Mouse (Mus musculus): ENCODE data around the gene Adipor2. TPM values are rescaled to one million over a fixed set of nuclear protein-coding genes. Genes with fewer than 3 reads are reported as not detected.
"Not testable (repeated sequence)": the region's sequence is repeated elsewhere in the genome, so short reads cannot be mapped to it uniquely, and the experiment has no call there.

The Adipor2 gene
- polyA plus RNA-seq, 1 experiment from 2014 or later: 22.6 TPM

- no peak overlapping the region for H3K9ac ChIP-seq (ENCODE audit: low read depth, low read length)
- no peak overlapping the region for H3K4me3 ChIP-seq (ENCODE audit: low read depth, low read length)
- H3K36me3 ChIP-seq (ENCODE audit: control insufficient read depth, insufficient read depth, low read length): no peaks in the 10 kb centered on the region
- no peaks in the 10 kb centered on the region for H3K27me3 ChIP-seq (ENCODE audit: control insufficient read depth, insufficient read depth, low read length)
- WGBS (ENCODE audit: insufficient replicate concordance): 79% methylated on average over 5 of the region's 5 CpGs
- ATAC-seq (replicated peaks; ENCODE audit: insufficient number of reproducible peaks, low FRiP score, low TSS enrichment): no peak
- no peak overlapping the region for H3K4me2 ChIP-seq
- H3K27ac ChIP-seq (ENCODE audit: low read depth, low read length): no peak overlapping the region
- H3K4me1 ChIP-seq (ENCODE audit: control insufficient read depth, insufficient read depth, low read length): peaks cover 21% of the 10 kb centered on the region
- H3K9me3 ChIP-seq (replicated peaks; ENCODE audit: control insufficient read depth, low read length): no peaks in the 10 kb centered on the region
Measured at GRCm38 (mm10) chr6:119375035-119375434, 42.5 kb downstream of the Adipor2 start.

DNA sequence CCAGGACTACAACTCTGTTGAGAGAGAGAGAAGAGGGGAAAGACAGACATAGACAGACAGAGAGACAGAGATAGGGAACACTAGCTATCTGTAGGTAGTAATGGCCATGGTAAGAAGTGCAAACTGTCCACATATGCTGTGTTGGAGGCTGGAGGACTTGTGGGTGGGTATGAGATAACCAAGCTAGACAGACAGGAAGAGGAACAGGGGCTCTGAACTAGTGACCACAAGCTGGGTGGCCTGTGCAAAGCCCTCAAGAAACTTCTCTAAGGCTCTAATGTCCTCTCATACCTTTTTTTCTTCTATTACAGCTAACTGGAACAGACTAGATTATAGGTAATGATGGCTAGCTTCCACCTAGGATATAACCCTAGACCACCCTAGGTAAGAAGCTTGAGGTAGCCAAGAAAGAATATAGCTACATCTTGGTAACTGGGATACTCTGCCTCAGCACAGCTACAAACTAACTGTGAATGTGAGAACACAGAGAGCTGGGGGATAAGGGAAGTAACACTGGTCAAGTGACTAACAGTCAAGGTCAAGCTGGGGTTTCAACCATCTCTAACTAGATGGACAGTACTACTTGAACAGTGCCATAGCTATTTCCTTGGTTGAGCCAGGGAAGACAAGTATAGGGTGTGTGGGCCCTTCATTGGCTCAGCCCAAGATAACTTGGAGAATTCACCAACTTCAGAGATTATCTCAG lies 44.4 kb downstream of the Adipor2 start:
- Histone ChIP-seq H3K9me3 (replicated peaks; ENCODE audit: control insufficient read depth, low read length) (no peaks in the 10 kb centered on the region), H3K9ac (ENCODE audit: low read depth, low read length) (no peak overlapping the region), H3K4me3 (ENCODE audit: low read depth, low read length) (no peak overlapping the region), H3K4me2 (no peak overlapping the region), H3K27ac (ENCODE audit: low read depth, low read length) (no peak overlapping the region), H3K36me3 (ENCODE audit: control insufficient read depth, insufficient read depth, low read length) (0 out of 2 replicates have a peak, but pooled peaks cover 3% of the 10 kb centered on the region), H3K4me1 (ENCODE audit: control insufficient read depth, insufficient read depth, low read length) (peaks cover 18% of the 10 kb centered on the region), H3K27me3 (ENCODE audit: control insufficient read depth, insufficient read depth, low read length) (no peaks in the 10 kb centered on the region)
- ATAC-seq (replicated peaks; ENCODE audit: insufficient number of reproducible peaks, low FRiP score, low TSS enrichment): no peak

GRCm38 (mm10) chr6:119372237-119372636 lies 45.3 kb downstream of the Adipor2 start:
- WGBS (ENCODE audit: insufficient replicate concordance): 32% methylated on average over 5 of the region's 5 CpGs
- Histone ChIP-seq H3K4me1 (ENCODE audit: control insufficient read depth, insufficient read depth, low read length) (peaks cover 9% of the 10 kb centered on the region; the same call in 1 of the 2 replicates), H3K9ac (ENCODE audit: low read depth, low read length) (no peak overlapping the region), H3K27ac (ENCODE audit: low read depth, low read length) (no peak overlapping the region), H3K9me3 (replicated peaks; ENCODE audit: control insufficient read depth, low read length) (no peaks in the 10 kb centered on the region), H3K4me2 (no peak overlapping the region), H3K36me3 (ENCODE audit: control insufficient read depth, insufficient read depth, low read length) (0 out of 2 replicates have a peak, but pooled peaks cover 3% of the 10 kb centered on the region), H3K4me3 (ENCODE audit: low read depth, low read length) (no peak overlapping the region), H3K27me3 (ENCODE audit: control insufficient read depth, insufficient read depth, low read length) (no peaks in the 10 kb centered on the region)
- no peak for ATAC-seq (replicated peaks; ENCODE audit: insufficient number of reproducible peaks, low FRiP score, low TSS enrichment)

DNA sequence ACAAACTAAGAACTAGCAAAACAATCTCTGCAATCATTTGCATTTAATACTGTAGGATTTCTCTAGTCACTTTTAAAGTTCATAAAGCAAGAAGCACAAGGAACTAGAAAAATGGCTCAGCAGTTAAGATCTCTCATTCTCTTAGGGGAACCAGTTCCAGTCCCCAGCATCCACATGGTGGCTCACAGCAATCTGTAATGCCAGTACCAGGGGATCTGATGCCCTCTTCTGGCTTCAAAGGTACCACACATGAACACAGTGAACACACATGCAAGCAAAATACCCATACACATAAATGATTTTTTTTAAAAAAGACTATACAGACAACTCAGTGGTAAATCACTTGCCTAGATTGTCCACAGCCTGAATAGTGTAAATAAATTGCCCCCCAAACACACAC lies 45.9 kb downstream of the Adipor2 start:
- Histone ChIP-seq H3K36me3 (ENCODE audit: control insufficient read depth, insufficient read depth, low read length) (0 out of 2 replicates have a peak, but pooled peaks cover 3% of the 10 kb centered on the region), H3K4me1 (ENCODE audit: control insufficient read depth, insufficient read depth, low read length) (peaks cover 5% of the 10 kb centered on the region; the same call in 1 of the 2 replicates), H3K27ac (ENCODE audit: low read depth, low read length) (no peak overlapping the region), H3K27me3 (ENCODE audit: control insufficient read depth, insufficient read depth, low read length) (no peaks in the 10 kb centered on the region), H3K9ac (ENCODE audit: low read depth, low read length) (no peak overlapping the region), H3K9me3 (replicated peaks; ENCODE audit: control insufficient read depth, low read length) (no peaks in the 10 kb centered on the region), H3K4me2 (no peak overlapping the region), H3K4me3 (ENCODE audit: low read depth, low read length) (no peak overlapping the region)
- ATAC-seq (replicated peaks; ENCODE audit: insufficient number of reproducible peaks, low FRiP score, low TSS enrichment): no peak

GRCm38 (mm10) chr6:119367382-119367781 lies 50.1 kb downstream of the Adipor2 start:
- Histone ChIP-seq H3K27ac (ENCODE audit: low read depth, low read length) (no peak overlapping the region), H3K4me1 (ENCODE audit: control insufficient read depth, insufficient read depth, low read length) (no peaks in the 10 kb centered on the region), H3K9me3 (replicated peaks; ENCODE audit: control insufficient read depth, low read length) (no peaks in the 10 kb centered on the region), H3K27me3 (ENCODE audit: control insufficient read depth, insufficient read depth, low read length) (no peaks in the 10 kb centered on the region), H3K9ac (ENCODE audit: low read depth, low read length) (no peak overlapping the region), H3K36me3 (ENCODE audit: control insufficient read depth, insufficient read depth, low read length) (0 out of 2 replicates have a peak, but pooled peaks cover 3% of the 10 kb centered on the region), H3K4me2 (no peak overlapping the region), H3K4me3 (ENCODE audit: low read depth, low read length) (no peak overlapping the region)
- WGBS (ENCODE audit: insufficient replicate concordance): 73% methylated on average over 2 of the region's 2 CpGs
- ATAC-seq (replicated peaks; ENCODE audit: insufficient number of reproducible peaks, low FRiP score, low TSS enrichment): no peak

DNA sequence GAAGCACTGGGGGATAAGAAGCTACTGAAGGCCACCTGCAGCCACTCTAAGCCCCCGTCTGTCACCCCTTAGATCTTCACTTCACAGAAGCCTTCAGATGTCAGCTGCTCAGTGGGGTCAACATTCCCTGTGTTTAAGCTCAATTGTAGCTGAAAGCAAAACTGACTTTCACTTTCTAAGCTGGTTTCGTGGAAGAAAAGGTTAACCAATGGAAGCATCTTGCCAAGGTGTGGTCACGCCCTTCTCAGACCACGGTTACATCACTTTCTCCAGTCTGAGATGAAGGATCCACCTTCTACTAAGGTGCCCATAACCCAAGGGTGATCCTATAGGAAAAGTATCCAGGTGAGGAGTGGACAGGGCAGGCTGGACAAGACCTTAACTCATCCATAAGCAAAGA lies 50.7 kb downstream of the Adipor2 start:
- not testable (repeated sequence) for H3K4me3 ChIP-seq (ENCODE audit: low read depth, low read length); H3K36me3 ChIP-seq (ENCODE audit: control insufficient read depth, insufficient read depth, low read length); H3K27ac ChIP-seq (ENCODE audit: low read depth, low read length); H3K27me3 ChIP-seq (ENCODE audit: control insufficient read depth, insufficient read depth, low read length); H3K9me3 ChIP-seq (replicated peaks; ENCODE audit: control insufficient read depth, low read length); H3K4me2 ChIP-seq; ATAC-seq (replicated peaks; ENCODE audit: insufficient number of reproducible peaks, low FRiP score, low TSS enrichment); H3K9ac ChIP-seq (ENCODE audit: low read depth, low read length); H3K4me1 ChIP-seq (ENCODE audit: control insufficient read depth, insufficient read depth, low read length)
- WGBS (ENCODE audit: insufficient replicate concordance): 82% methylated on average over 3 of the region's 4 CpGs

DNA sequence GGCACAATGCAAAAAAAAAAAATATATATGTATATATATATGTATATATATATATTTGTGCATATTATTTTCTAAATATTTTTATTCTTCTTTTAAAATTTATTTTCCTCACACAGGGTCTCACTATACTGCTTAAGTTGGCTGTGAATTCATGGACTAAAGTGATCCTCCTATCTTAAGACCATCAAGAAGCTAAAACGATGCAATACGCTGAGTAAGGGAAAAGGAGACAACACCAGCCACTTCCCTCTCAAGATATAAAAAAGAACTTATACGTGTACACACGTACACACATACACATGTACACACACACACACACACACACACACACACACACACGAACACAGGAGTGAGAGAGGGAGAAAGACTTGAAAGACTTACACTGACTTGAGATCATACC lies 53.9 kb downstream of the Adipor2 start:
- no peaks in the 10 kb centered on the region for H3K27me3 ChIP-seq (ENCODE audit: control insufficient read depth, insufficient read depth, low read length)
- no peaks in the 10 kb centered on the region for H3K4me1 ChIP-seq (ENCODE audit: control insufficient read depth, insufficient read depth, low read length)
- no peak overlapping the region for H3K4me2 ChIP-seq
- H3K9ac ChIP-seq (ENCODE audit: low read depth, low read length): no peak overlapping the region
- ATAC-seq (replicated peaks; ENCODE audit: insufficient number of reproducible peaks, low FRiP score, low TSS enrichment): no peak
- WGBS (ENCODE audit: insufficient replicate concordance): 90% methylated on average over 5 of the region's 5 CpGs
- H3K27ac ChIP-seq (ENCODE audit: low read depth, low read length): no peak overlapping the region
- H3K36me3 ChIP-seq (ENCODE audit: control insufficient read depth, insufficient read depth, low read length): 0 out of 2 replicates have a peak, but pooled peaks cover 3% of the 10 kb centered on the region
- no peak overlapping the region for H3K4me3 ChIP-seq (ENCODE audit: low read depth, low read length)
- no peaks in the 10 kb centered on the region for H3K9me3 ChIP-seq (replicated peaks; ENCODE audit: control insufficient read depth, low read length)

DNA sequence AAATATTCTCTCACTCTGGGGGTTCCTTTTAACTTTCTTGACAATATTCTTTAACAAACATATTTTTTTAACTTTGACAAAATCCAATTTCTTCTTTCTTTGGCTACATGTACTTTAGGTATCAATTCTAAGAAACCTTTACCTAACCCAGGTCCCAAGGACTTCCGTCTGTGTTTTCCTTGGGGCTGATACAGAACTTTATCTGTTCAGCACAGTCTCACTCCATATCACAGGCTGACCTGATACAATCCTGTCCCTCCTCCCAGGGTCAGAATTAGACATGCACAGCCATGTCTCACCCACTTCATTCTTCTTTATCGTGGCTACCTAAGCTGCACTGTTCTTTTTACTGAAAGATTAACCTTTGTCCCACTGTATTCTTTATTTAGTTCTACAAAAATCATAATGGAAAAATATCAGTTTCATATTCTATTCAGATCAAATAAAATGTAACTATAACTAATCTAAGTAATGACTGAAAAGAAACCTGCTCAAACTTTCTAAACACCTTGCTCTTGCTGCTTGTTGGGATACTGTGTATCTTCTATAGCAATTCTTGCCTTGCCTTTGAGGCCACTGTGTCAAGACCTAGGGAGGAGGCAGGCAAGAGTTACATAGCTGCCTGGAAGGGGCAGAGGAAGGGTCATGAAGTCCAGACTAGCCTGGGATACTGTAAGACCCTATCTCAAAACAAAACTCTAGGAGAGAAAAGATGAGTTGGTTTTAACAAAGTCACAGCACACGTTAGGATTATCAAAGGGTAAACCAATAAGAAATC lies 56.4 kb downstream of the Adipor2 start:
- Histone ChIP-seq H3K4me3 (ENCODE audit: low read depth, low read length) (no peak overlapping the region), H3K36me3 (ENCODE audit: control insufficient read depth, insufficient read depth, low read length) (peaks cover 6% of the 10 kb centered on the region; the same call in 1 of the 2 replicates), H3K4me1 (ENCODE audit: control insufficient read depth, insufficient read depth, low read length) (no peaks in the 10 kb centered on the region), H3K9me3 (replicated peaks; ENCODE audit: control insufficient read depth, low read length) (no peaks in the 10 kb centered on the region), H3K9ac (ENCODE audit: low read depth, low read length) (no peak overlapping the region), H3K27ac (ENCODE audit: low read depth, low read length) (no peak overlapping the region), H3K27me3 (ENCODE audit: control insufficient read depth, insufficient read depth, low read length) (no peaks in the 10 kb centered on the region), H3K4me2 (no peak overlapping the region)
- WGBS (ENCODE audit: insufficient replicate concordance): 56% methylated on average over 3 of the region's 3 CpGs
- ATAC-seq (replicated peaks; ENCODE audit: insufficient number of reproducible peaks, low FRiP score, low TSS enrichment): no peak; the same call in 1 of the 2 replicates
